Mouse (Mus musculus): Measurements from ENCODE around the gene Ppp2r2c. TPM values are rescaled to one million over a fixed set of nuclear protein-coding genes. Genes with fewer than 3 reads are reported as not detected.
A peak's percentile ranks its signal among the peaks of the same experiment; 100 is the strongest.

Ppp2r2c gene
- polyA plus RNA-seq, 1 experiment from 2014 or later = 61.1 TPM

DNA sequence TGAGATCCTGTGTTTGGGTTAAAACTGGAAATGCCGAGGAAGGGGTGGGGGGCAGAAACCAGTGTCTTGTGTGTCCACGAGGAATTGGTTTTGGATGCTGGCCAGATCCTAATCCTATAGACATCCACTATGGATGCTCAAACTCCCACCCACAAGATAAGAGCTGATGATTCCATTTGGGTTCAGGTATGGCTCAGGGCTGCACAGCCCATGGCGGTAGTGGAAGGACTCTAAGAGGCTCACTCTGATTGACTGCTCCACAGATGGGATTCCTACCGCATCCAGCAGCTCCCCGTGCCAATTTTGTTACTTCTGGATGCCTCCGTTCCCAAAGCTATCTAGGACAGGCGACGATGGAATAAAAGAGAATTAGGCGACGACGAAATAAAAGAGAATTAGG, 20.6 kb downstream of the Ppp2r2c start:
- no peaks in the 10 kb centered on the region for H3K27me3 ChIP-seq (ENCODE audit: control insufficient read depth, insufficient read depth, low read depth, low read length)
- ATAC-seq = no peak
- WGBS = 84% methylated on average over 11 of the region's 11 CpGs
- no peak overlapping the region for H3K4me3 ChIP-seq (ENCODE audit: low read depth, low read length)
- no peaks in the 10 kb centered on the region for H3K9me3 ChIP-seq (replicated peaks; ENCODE audit: control insufficient read depth, low read length, poor library complexity, severe bottlenecking)
- H3K4me1 ChIP-seq (ENCODE audit: control insufficient read depth, insufficient read depth, low read length) = peaks cover 10% of the 10 kb centered on the region
- H3K9ac ChIP-seq (ENCODE audit: low read depth, low read length) = no peak overlapping the region
- H3K4me2 ChIP-seq (ENCODE audit: low read length) = no peak overlapping the region
- no peak overlapping the region for H3K27ac ChIP-seq (ENCODE audit: low read length)
- H3K36me3 ChIP-seq (ENCODE audit: control insufficient read depth, insufficient read depth, low read length) = no peaks in the 10 kb centered on the region

DNA sequence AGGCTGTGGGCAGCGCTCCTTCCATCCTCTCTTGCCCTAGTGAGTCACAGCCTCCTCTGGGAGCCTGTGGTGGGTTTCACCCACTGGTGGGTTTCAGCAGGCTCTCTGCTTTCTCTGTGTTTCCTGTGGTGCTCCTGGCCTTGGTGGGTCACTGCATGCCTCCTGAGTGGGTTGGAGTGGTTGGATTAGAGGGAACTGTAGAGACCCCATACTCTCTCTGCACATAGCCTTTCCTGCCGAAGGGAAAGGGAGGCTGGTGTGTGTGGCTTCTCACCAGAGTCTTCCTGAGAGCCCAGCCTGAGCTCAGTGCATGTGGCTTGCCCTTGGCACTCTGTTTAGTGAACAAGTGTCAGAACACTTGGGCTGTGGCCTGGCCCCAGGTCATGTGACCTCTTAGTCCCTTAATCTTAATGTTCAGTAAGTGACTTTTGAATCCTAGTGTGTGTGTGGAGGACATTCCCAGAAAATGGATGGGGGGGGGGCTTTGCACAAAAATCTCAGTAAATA, 21.1 kb downstream of the Ppp2r2c start:
- Histone ChIP-seq H3K27ac (ENCODE audit: low read length) (no peak overlapping the region), H3K27me3 (ENCODE audit: control insufficient read depth, insufficient read depth, low read depth, low read length) (no peaks in the 10 kb centered on the region), H3K4me1 (ENCODE audit: control insufficient read depth, insufficient read depth, low read length) (peaks cover 10% of the 10 kb centered on the region), H3K4me2 (ENCODE audit: low read length) (no peak overlapping the region), H3K9me3 (replicated peaks; ENCODE audit: control insufficient read depth, low read length, poor library complexity, severe bottlenecking) (no peaks in the 10 kb centered on the region), H3K4me3 (ENCODE audit: low read depth, low read length) (no peak overlapping the region), H3K9ac (ENCODE audit: low read depth, low read length) (no peak overlapping the region), H3K36me3 (ENCODE audit: control insufficient read depth, insufficient read depth, low read length) (no peaks in the 10 kb centered on the region)
- 95% methylated on average over 2 of the region's 2 CpGs for WGBS
- ATAC-seq = no peak

DNA sequence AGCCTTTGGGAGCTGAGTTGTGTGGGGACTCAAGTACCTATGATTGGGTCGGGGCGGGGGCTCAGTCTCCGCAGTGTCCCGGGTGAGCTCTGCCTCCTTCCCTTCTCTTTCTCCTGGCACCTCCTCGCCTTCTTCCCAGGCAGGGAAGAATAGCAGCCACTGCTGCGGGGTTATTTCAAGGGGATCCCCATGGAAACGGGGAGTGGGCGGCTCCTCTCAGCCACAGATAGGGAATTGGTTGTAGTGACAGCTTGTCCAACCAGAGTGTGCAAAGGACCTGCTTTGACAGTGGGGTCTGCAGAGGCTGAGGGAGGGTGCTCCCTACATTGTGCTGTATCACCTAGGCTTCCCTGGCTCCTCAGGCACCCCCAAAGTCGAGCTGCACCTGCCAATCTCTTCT, 22.5 kb downstream of the Ppp2r2c start:
- no peaks in the 10 kb centered on the region for H3K27me3 ChIP-seq (ENCODE audit: control insufficient read depth, insufficient read depth, low read depth, low read length)
- no peaks in the 10 kb centered on the region for H3K9me3 ChIP-seq (replicated peaks; ENCODE audit: control insufficient read depth, low read length, poor library complexity, severe bottlenecking)
- peak; percentile 50 for ATAC-seq
- peaks cover 15% of the 10 kb centered on the region for H3K4me1 ChIP-seq (ENCODE audit: control insufficient read depth, insufficient read depth, low read length)
- 29% methylated on average over 9 of the region's 9 CpGs for WGBS
- no peak overlapping the region for H3K9ac ChIP-seq (ENCODE audit: low read depth, low read length)
- H3K27ac ChIP-seq (ENCODE audit: low read length) = peak overlapping the region; percentile 61
- no peak overlapping the region for H3K4me3 ChIP-seq (ENCODE audit: low read depth, low read length)
- peak overlapping the region; percentile 2; the same call in 1 of the 2 replicates for H3K4me2 ChIP-seq (ENCODE audit: low read length)
- no peaks in the 10 kb centered on the region for H3K36me3 ChIP-seq (ENCODE audit: control insufficient read depth, insufficient read depth, low read length)

DNA sequence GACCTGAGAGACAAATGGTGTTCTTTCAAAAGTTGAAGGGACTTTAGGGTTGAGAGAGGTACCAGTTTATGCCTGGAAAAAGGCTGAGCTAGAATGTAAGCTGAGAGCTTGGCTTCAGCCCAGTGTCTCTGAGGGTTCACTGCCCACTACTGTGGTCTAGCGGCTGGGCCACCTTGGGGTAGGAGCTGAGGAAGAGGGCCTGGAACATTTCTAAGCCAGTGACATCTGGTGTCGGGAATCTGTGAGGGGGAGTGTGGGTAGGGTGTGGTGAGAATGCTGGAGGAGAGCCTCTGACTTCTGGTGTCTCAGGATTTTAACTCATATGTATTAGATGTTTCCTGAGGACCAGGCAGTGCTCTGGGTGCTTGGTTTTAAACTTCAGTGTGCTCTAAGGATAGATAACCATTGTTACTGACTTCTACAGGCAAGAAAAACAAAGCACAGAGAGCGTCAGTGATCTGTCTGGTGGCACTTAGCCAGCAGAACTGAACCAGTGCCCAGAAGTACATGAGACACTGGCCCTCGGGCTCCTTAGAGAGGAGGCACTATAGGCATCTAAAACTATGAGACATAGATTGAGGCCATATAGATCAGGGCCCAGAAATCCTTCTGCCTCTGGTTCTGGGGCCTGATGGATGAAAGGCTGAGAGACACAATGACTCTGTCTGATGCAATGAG, 23.6 kb downstream of the Ppp2r2c start:
- Histone ChIP-seq H3K9ac (ENCODE audit: low read depth, low read length) (no peak overlapping the region), H3K27ac (ENCODE audit: low read length) (no peak overlapping the region), H3K9me3 (replicated peaks; ENCODE audit: control insufficient read depth, low read length, poor library complexity, severe bottlenecking) (no peaks in the 10 kb centered on the region), H3K4me1 (ENCODE audit: control insufficient read depth, insufficient read depth, low read length) (peaks cover 15% of the 10 kb centered on the region), H3K27me3 (ENCODE audit: control insufficient read depth, insufficient read depth, low read depth, low read length) (no peaks in the 10 kb centered on the region), H3K36me3 (ENCODE audit: control insufficient read depth, insufficient read depth, low read length) (no peaks in the 10 kb centered on the region), H3K4me3 (ENCODE audit: low read depth, low read length) (no peak overlapping the region), H3K4me2 (ENCODE audit: low read length) (no peak overlapping the region)
- 68% methylated on average over 4 of the region's 4 CpGs for whole genome bisulfite sequencing
- ATAC-seq = no peak

DNA sequence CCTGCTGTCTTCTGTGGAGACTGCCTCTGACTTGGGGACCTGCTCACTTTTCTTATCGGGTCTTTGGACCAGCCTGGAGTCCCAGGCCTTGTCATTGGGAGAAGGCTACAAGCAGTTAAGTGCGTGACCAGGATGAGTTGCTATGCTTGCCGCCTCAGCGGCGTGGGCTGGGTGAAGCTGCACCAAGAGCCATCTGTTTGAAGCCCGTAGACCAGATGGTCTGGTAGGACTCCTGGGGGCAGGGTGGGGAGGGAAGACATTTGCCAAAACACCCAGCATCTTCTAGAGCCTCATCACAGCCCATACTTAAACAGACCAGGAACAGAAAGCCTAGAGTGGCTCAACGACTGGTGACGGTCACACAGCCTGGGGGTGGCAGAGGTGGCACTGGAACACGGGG, 24.9 kb downstream of the Ppp2r2c start:
- Histone ChIP-seq H3K4me3 (ENCODE audit: low read depth, low read length) (no peak overlapping the region), H3K27ac (ENCODE audit: low read length) (no peak overlapping the region), H3K9me3 (replicated peaks; ENCODE audit: control insufficient read depth, low read length, poor library complexity, severe bottlenecking) (no peaks in the 10 kb centered on the region), H3K4me1 (ENCODE audit: control insufficient read depth, insufficient read depth, low read length) (peaks cover 15% of the 10 kb centered on the region), H3K36me3 (ENCODE audit: control insufficient read depth, insufficient read depth, low read length) (no peaks in the 10 kb centered on the region), H3K9ac (ENCODE audit: low read depth, low read length) (no peak overlapping the region), H3K4me2 (ENCODE audit: low read length) (no peak overlapping the region), H3K27me3 (ENCODE audit: control insufficient read depth, insufficient read depth, low read depth, low read length) (no peaks in the 10 kb centered on the region)
- no peak for ATAC-seq
- WGBS = 80% methylated on average over 9 of the region's 9 CpGs

DNA sequence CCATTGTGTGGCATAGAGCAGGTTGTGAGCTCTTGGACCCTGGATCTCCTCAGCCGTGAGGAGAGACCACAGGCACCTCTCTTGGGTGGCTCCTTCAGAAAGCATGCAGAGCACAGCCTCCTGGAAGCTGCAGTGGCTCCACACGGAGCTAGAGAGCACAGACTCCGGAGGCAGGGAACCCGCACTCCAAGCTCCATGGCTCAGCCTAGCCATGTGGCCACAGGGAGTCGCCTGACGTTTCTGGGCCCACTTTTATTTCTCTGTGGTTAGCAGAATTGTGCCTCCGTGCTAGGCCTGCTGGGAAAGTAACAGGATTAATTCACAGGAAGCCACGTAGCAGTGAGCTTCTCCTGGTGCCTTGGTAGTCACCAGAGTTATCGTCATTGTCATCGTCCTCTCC, 25.8 kb downstream of the Ppp2r2c start:
- H3K4me1 ChIP-seq (ENCODE audit: control insufficient read depth, insufficient read depth, low read length) = peaks cover 17% of the 10 kb centered on the region
- H3K27me3 ChIP-seq (ENCODE audit: control insufficient read depth, insufficient read depth, low read depth, low read length) = no peaks in the 10 kb centered on the region
- H3K4me3 ChIP-seq (ENCODE audit: low read depth, low read length) = no peak overlapping the region
- H3K9me3 ChIP-seq (replicated peaks; ENCODE audit: control insufficient read depth, low read length, poor library complexity, severe bottlenecking) = no peaks in the 10 kb centered on the region
- 0 out of 2 replicates have a peak overlapping the region, but pooled peaks have one; percentile 11 for H3K27ac ChIP-seq (ENCODE audit: low read length)
- H3K36me3 ChIP-seq (ENCODE audit: control insufficient read depth, insufficient read depth, low read length) = no peaks in the 10 kb centered on the region
- H3K4me2 ChIP-seq (ENCODE audit: low read length) = no peak overlapping the region
- ATAC-seq = no peak
- WGBS = 65% methylated on average over 10 of the region's 10 CpGs
- H3K9ac ChIP-seq (ENCODE audit: low read depth, low read length) = no peak overlapping the region

DNA sequence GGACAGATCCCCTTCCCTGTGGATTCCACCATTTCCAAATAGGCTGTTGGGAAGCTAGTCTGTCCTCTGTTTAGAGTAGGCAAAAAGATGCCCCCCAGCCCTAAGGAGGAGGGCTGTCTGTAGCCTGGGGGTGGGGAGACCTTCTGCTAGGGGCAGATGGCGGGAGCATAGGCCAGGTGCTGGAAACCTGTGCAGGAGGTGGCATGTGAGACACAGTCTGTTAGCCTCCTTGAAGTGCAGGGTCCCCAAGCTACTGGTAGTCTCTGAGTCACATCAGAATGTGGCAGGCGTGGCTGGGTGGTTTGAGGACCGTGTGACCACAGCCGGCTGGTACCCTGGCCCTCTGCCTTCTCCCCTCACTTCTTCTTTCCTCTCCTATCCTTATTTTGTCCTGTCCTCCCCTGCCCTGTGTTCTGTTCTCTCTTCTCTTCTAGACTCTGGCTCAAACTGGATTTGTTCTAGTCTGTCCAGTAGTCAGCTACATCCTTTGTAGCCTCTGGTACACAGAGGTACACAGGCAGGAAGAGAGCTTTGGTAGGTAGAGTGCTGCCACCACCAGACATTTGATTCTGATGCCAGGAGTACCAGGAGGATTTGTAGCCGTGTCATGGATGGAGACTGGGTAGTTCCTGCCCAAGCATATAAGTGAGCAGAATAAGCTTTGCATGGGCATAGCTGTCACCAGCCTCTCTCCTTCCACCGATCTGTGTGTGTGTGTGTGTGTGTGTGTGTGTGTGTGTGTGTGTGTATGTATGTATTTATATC, 26.5 kb downstream of the Ppp2r2c start:
- H3K27ac ChIP-seq (ENCODE audit: low read length) = 0 out of 2 replicates have a peak overlapping the region, but pooled peaks have one; percentile 11

DNA sequence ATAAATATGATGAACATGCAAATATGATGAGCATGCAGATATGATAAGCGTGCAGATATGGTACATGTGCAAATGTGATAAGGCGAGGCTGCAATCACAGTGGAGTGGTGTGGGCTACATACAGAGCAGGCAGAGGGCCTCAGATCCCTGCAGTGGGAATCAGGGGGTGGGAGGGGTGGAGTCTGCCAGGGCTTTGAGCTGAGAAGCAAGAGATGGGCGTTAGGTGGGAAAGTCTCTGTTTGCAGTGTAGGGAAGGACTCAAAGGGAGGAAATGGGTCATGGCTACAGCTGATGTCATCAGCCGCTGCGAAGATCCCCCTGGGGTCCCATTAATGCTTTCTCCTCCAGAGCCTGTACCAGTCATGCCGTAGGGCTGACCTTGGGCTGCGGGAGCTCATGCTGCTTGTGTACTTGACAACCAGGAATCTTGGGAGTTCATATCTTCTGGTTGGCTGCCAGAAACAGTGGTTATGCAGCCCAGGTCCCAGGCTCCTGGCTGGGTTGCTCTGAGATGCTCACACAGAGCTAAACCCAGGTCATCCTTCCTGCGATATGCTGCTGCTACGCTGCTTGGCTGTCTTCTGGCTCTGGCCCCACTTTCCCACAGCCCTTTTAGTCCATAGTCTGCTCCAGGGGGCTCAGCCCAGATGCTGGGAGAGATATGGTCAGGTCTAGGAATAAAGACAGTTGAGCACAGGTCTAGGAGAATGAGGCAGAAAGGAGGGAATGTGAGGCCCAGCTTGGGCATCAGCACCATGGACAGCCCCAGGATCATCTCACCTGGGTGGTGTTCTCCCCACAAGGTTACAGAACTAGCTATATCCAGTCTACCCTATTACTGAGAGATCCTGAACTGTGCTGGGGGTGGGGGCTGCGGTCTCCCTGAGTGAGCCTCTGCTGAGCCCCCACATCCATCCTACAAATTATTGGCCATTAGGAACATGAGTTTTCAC, 27.6 kb downstream of the Ppp2r2c start:
- Histone ChIP-seq H3K27ac (ENCODE audit: low read length) (0 out of 2 replicates have a peak overlapping the region, but pooled peaks have one; percentile 17), H3K4me3 (ENCODE audit: low read depth, low read length) (no peak overlapping the region), H3K9ac (ENCODE audit: low read depth, low read length) (no peak overlapping the region), H3K4me1 (ENCODE audit: control insufficient read depth, insufficient read depth, low read length) (peaks cover 16% of the 10 kb centered on the region), H3K27me3 (ENCODE audit: control insufficient read depth, insufficient read depth, low read depth, low read length) (no peaks in the 10 kb centered on the region), H3K9me3 (replicated peaks; ENCODE audit: control insufficient read depth, low read length, poor library complexity, severe bottlenecking) (no peaks in the 10 kb centered on the region), H3K4me2 (ENCODE audit: low read length) (no peak overlapping the region), H3K36me3 (ENCODE audit: control insufficient read depth, insufficient read depth, low read length) (no peaks in the 10 kb centered on the region)
- WGBS = 70% methylated on average over 10 of the region's 10 CpGs
- ATAC-seq = 0 out of 2 replicates have a peak, but pooled peaks have one; percentile 15

More for the DNA sequence above, 26.5 kb downstream of the Ppp2r2c start:
- Histone ChIP-seq H3K4me1 (ENCODE audit: control insufficient read depth, insufficient read depth, low read length) (peaks cover 17% of the 10 kb centered on the region), H3K4me2 (ENCODE audit: low read length) (no peak overlapping the region), H3K9ac (ENCODE audit: low read depth, low read length) (no peak overlapping the region), H3K36me3 (ENCODE audit: control insufficient read depth, insufficient read depth, low read length) (no peaks in the 10 kb centered on the region), H3K9me3 (replicated peaks; ENCODE audit: control insufficient read depth, low read length, poor library complexity, severe bottlenecking) (no peaks in the 10 kb centered on the region), H3K4me3 (ENCODE audit: low read depth, low read length) (no peak overlapping the region), H3K27me3 (ENCODE audit: control insufficient read depth, insufficient read depth, low read depth, low read length) (no peaks in the 10 kb centered on the region)
- 81% methylated on average over 6 of the region's 6 CpGs for WGBS
- ATAC-seq = no peak
